Comparison of ENCODE assay signal across 8 mouse cellular contexts in genomic region chr7:16099901-16100300, GRCm38 (mm10). TPM values are rescaled to one million over a fixed set of nuclear protein-coding genes. Genes with fewer than 3 reads are reported as not detected.
DNase-seq lines count a peak whose midpoint lies in the region; ATAC-seq lines count a peak whose summit lies in the region.

No protein-coding gene starts in this region.

- 81% methylated on average over 4 of the region's 4 CpGs for WGBS in heart, embryonic 16.5 days
- WGBS in hindbrain, embryonic 14.5 days: 89% methylated on average over 4 of the region's 4 CpGs
- WGBS in midbrain, embryonic 13.5 days: 89% methylated on average over 4 of the region's 4 CpGs

- DNase-seq in heart, adult 9 months (ENCODE audit: low spot score in 2 of 2): no peak
- DNase-seq in c-Kit-negative CD71-positive TER-119-positive erythroid progenitor cells, embryonic 14.5 days (ENCODE audit: low read depth, low spot score): peak; percentile 63
- no peak for DNase-seq in hindbrain, embryonic 14.5 days (ENCODE audit: low spot score)
- DNase-seq in retina, embryonic 14.5 days (ENCODE audit: low spot score): no peak
- no peak for DNase-seq in left cerebral cortex, postnatal 10 days (ENCODE audit: extremely low spot score in 1 of 2, low spot score in 2 of 2)
- DNase-seq in B cell, adult 2 months: no peak

- no peak overlapping the region for H3K27ac ChIP-seq in heart, embryonic 16.5 days (ENCODE audit: low read length)
- no peak overlapping the region for H3K27ac ChIP-seq in hindbrain, embryonic 14.5 days
- H3K27ac ChIP-seq in midbrain, embryonic 13.5 days: no peak overlapping the region

- H3K36me3 ChIP-seq in heart, embryonic 16.5 days (ENCODE audit: control insufficient read depth, insufficient read depth): peaks cover 5% of the 10 kb centered on the region; the same call in 1 of the 2 replicates
- peaks cover 11% of the 10 kb centered on the region; the same call in 1 of the 2 replicates for H3K36me3 ChIP-seq in hindbrain, embryonic 14.5 days (replicated peaks; ENCODE audit: control insufficient read depth, insufficient read depth)
- peaks cover 38% of the 10 kb centered on the region for H3K36me3 ChIP-seq in midbrain, embryonic 13.5 days

- H3K9me3 ChIP-seq in heart, embryonic 16.5 days (replicated peaks; ENCODE audit: control insufficient read depth, low read length): no peaks in the 10 kb centered on the region
- H3K9me3 ChIP-seq in hindbrain, embryonic 14.5 days (ENCODE audit: control insufficient read depth, low read length): no peaks in the 10 kb centered on the region
- H3K9me3 ChIP-seq in midbrain, embryonic 13.5 days: no peaks in the 10 kb centered on the region

- H3K4me3 ChIP-seq in heart, embryonic 16.5 days (ENCODE audit: low read length): no peak overlapping the region
- H3K4me3 ChIP-seq in hindbrain, embryonic 14.5 days (replicated peaks; ENCODE audit: low read length): peak overlapping the region; percentile 96
- peak overlapping the region; percentile 96 for H3K4me3 ChIP-seq in midbrain, embryonic 13.5 days (replicated peaks)

- H3K4me1 ChIP-seq in heart, embryonic 16.5 days (ENCODE audit: control insufficient read depth, insufficient read depth, low read length): peaks cover 18% of the 10 kb centered on the region
- H3K4me1 ChIP-seq in hindbrain, embryonic 14.5 days (replicated peaks; ENCODE audit: control insufficient read depth, insufficient read depth, low read length): peaks cover 20% of the 10 kb centered on the region
- peaks cover 61% of the 10 kb centered on the region for H3K4me1 ChIP-seq in midbrain, embryonic 13.5 days (replicated peaks)

- intact Hi-C loops in left cerebral cortex, postnatal 10 days (cut with DNase I): loop anchor here (5.0 kb wide), 1 partner anchor 52 kb away; no protein-coding TSS in a partner anchor

- peak overlapping the region; percentile 98; the same call in 1 of the 2 replicates for H3K9ac ChIP-seq in heart, embryonic 16.5 days (ENCODE audit: low read length)
- H3K9ac ChIP-seq in hindbrain, embryonic 14.5 days: peak overlapping the region; percentile 98; the same call in 1 of the 2 replicates
- peak overlapping the region; percentile 100 for H3K9ac ChIP-seq in midbrain, embryonic 13.5 days (replicated peaks)

- ATAC-seq in heart, embryonic 16.5 days (replicated peaks; ENCODE audit: extremely low read depth, insufficient read depth, low FRiP score): no peak
- no peak for ATAC-seq in hindbrain, embryonic 14.5 days (ENCODE audit: low FRiP score)
- no peak for ATAC-seq in midbrain, embryonic 13.5 days

- peak overlapping the region; percentile 97 for H3K4me2 ChIP-seq in heart, embryonic 16.5 days (ENCODE audit: low read depth, low read length)
- H3K4me2 ChIP-seq in hindbrain, embryonic 14.5 days (replicated peaks): peak overlapping the region; percentile 88
- H3K4me2 ChIP-seq in midbrain, embryonic 13.5 days (replicated peaks): peak overlapping the region; percentile 96

- no peaks in the 10 kb centered on the region for H3K27me3 ChIP-seq in heart, embryonic 16.5 days (ENCODE audit: control insufficient read depth, insufficient read depth, low read length)
- no peaks in the 10 kb centered on the region for H3K27me3 ChIP-seq in hindbrain, embryonic 14.5 days (ENCODE audit: control insufficient read depth, insufficient read depth, low read length)
- H3K27me3 ChIP-seq in midbrain, embryonic 13.5 days: peaks cover 9% of the 10 kb centered on the region; the same call in 1 of the 2 replicates

RNA-seq across cellular contexts. Expression of gene Napa, which starts 1.6 kb away (rescaled TPM):
- polyA plus RNA-seq in heart, embryonic 16.5 days (2015; fragmentation: Nextera tagmentation; extraction: Ambion mirVana): 166 and 168 TPM in 2 replicates
- 202 and 214 TPM in 2 replicates for polyA plus RNA-seq in hindbrain, embryonic 14.5 days (2014; fragmentation: Nextera tagmentation; extraction: Ambion mirVana)
- 196 and 203 TPM in 2 replicates for polyA plus RNA-seq in midbrain, embryonic 13.5 days (2015; fragmentation: Nextera tagmentation; extraction: Ambion mirVana)
- total RNA-seq in left cerebral cortex, postnatal 10 days (2021): 100 to 1,000 TPM; 181 TPM

RNA-seq across cellular contexts. Expression of gene Kptn, which starts 19.8 kb away (rescaled TPM):
- 32.5 and 36.1 TPM in 2 replicates for polyA plus RNA-seq in heart, embryonic 16.5 days (2015; fragmentation: Nextera tagmentation; extraction: Ambion mirVana)
- 34.8 and 37.1 TPM in 2 replicates for polyA plus RNA-seq in hindbrain, embryonic 14.5 days (2014; fragmentation: Nextera tagmentation; extraction: Ambion mirVana)
- 39.6 and 41.2 TPM in 2 replicates for polyA plus RNA-seq in midbrain, embryonic 13.5 days (2015; fragmentation: Nextera tagmentation; extraction: Ambion mirVana)
- total RNA-seq in left cerebral cortex, postnatal 10 days (2021): 10 to 100 TPM; 47.3 to 47.7 TPM

RNA-seq across cellular contexts. Expression of gene Slc8a2, which starts 29.7 kb away (rescaled TPM):
- polyA plus RNA-seq in heart, embryonic 16.5 days (2015; fragmentation: Nextera tagmentation; extraction: Ambion mirVana): 0.15 and 0.20 TPM in 2 replicates
- 0.95 and 1.4 TPM in 2 replicates for polyA plus RNA-seq in hindbrain, embryonic 14.5 days (2014; fragmentation: Nextera tagmentation; extraction: Ambion mirVana)
- 0.66 and 1.1 TPM in 2 replicates for polyA plus RNA-seq in midbrain, embryonic 13.5 days (2015; fragmentation: Nextera tagmentation; extraction: Ambion mirVana)
- 100 to 1,000 TPM; 285 to 298 TPM for total RNA-seq in left cerebral cortex, postnatal 10 days (2021)

RNA-seq across cellular contexts. Expression of gene Zfp541, which starts 38.3 kb away (rescaled TPM):
- 0.05 TPM in 1 of 2 replicates, not detected in the other for polyA plus RNA-seq in heart, embryonic 16.5 days (2015; fragmentation: Nextera tagmentation; extraction: Ambion mirVana)
- 0.16 TPM in 2 replicates for polyA plus RNA-seq in hindbrain, embryonic 14.5 days (2014; fragmentation: Nextera tagmentation; extraction: Ambion mirVana)
- not detected in 2 replicates for polyA plus RNA-seq in midbrain, embryonic 13.5 days (2015; fragmentation: Nextera tagmentation; extraction: Ambion mirVana)
- under 1 TPM; 0.26 to 0.58 TPM for total RNA-seq in left cerebral cortex, postnatal 10 days (2021)

RNA-seq across cellular contexts. Expression of gene Bicra, which starts 52.2 kb away (rescaled TPM):
- polyA plus RNA-seq in heart, embryonic 16.5 days (2015; fragmentation: Nextera tagmentation; extraction: Ambion mirVana): 4.7 and 4.8 TPM in 2 replicates
- 7.9 and 8.8 TPM in 2 replicates for polyA plus RNA-seq in hindbrain, embryonic 14.5 days (2014; fragmentation: Nextera tagmentation; extraction: Ambion mirVana)
- 7.9 and 10.2 TPM in 2 replicates for polyA plus RNA-seq in midbrain, embryonic 13.5 days (2015; fragmentation: Nextera tagmentation; extraction: Ambion mirVana)
- 10 to 100 TPM; 13.4 to 14.1 TPM for total RNA-seq in left cerebral cortex, postnatal 10 days (2021)
